Mouse (Mus musculus) kidney, adult 11 months (tissue): ENCODE data around the gene Lrrc1.
"Not testable (repeated sequence)": the region's sequence is repeated elsewhere in the genome, so short reads cannot be mapped to it uniquely, and the experiment has no call there.

Experiments
- DNase-seq: peaks from one replicate; pipeline ENCODE4 v3.0.0; 2022

Gene Lrrc1

DNA sequence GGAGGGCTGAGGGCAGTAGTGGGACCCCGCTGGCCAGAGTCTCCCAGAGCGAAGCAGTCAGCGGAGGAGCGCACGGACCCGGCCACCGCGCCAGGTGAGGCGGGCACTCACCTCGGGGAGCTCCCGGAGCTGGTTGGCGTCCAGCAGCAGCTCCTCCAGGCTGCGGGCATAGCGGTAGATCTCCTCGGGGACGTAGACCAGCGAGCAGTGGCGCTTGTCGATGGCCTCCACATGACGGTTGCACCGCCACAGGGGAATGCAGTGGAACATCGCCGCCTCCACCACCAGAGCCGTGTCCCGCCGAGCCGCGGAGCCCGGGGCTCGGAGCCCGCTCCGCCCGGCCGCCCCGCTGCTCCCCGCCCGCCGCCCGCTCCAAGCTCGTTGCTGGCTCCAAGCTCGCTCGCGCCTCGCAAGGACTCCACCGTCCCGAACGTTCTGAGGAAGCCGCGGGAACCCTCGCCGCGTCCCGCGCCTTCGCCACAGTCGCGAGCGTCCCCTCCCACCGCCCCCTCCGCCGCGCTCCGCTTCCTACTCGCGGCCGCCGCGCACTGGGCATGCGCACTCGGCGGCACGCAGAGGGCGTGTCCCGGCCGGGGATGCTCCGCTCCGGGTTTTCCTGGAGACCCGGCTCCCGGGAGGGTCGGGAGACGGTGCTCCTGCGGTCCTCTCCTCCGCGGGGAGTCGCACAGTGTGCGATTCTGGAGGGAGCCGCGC lies at the start of gene Lrrc1:
Lrrc1 (minus strand) TSS at position 517 of the 714 bp plus-strand sequence.
- DNase-seq: peak; percentile 79

DNA sequence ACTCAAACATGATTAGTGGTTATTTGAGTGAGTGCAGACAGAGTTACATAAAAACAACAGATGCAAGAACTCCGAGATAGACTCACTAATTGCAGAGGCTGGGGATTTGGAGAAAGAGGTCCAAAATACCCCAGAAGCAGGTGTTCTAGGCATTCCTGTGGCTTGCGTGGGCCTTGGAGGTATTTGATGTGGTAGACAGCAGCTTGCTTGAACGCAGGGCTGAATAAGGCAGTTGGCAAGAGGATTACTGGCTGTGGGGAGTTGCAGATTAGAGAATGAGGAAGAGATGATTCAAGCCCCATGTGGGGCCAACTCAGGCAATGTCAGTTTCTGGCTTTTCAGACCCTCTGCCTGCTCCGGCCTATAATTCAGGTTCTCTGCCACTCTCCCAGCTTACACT lies 47.8 kb upstream of the Lrrc1 start:
- DNase-seq: no peak

DNA sequence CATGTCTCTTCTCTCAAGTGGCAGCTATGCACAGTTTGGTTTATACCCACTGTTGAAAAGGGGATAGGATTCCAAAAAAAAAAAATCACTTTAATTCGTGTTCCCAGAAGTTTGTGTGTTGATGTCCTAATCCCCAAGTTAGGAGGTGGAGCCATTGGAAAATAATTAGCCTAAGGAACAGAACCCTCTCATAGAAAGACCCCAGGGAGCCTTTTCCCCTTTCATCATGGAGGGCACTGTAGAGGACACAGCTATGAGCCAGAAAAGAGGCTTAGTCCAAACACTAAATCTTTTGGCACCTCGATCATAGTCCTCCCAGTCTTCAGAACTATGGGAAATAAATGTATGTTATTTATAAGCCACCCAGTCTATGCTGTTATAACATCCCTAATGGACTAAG lies 44.8 kb upstream of the Lrrc1 start:
- DNase-seq: no peak

DNA sequence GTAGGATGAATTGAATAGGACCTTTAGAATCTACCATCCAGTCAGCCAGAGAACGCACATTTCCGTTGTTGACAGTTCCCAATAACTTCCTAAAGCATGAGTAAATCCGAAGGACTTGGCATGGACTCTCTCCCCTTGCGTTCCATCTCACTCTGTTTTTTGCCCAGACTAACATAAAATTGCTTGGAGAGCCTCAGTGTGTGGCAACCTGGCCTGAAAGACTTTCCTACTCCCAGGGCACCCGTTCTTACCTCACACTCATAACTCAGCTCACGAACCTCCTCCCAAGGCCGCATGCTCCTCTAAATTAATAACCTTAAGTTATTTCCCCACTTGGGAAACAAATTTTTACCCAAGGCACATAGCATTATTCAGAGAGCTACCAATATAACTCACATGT lies 42.9 kb upstream of the Lrrc1 start:
- no peak for DNase-seq

DNA sequence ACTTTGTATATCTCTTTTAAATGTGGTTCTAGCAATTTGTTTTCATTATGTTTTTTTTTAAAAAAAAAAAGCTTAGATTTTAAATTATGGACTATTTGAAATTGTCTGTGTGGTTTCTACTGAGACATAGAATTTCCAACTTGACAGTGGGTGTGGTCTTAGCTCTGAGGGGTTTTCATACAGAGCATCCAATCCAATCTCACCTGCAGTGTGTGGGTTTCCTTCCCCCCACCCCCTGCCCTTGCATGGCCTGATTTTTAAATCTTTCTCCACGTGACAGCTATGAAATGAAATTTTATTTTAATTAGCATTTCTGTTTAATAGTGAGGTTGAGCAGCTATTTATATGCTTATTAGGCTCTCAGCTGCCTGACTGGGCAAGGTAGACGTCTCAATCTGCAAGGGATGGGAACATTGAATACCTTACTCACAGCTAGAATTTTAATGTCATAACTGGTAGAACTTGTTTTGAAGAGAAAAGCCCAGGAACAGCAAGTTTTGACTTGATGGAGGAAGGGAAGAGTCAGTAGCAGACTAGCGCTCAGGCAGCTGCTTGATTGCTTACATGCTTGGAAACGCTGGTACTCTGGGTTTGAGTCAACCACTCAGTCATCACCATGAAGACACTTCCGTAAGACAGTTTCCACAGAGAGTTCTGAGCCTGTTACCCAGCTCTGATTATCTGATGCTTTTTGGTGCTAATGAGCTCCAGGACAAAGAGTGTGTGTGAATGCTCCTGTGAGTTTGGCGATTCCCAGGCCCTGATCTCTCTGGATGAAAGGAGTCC lies 42.3 kb upstream of the Lrrc1 start:
- no peak for DNase-seq

DNA sequence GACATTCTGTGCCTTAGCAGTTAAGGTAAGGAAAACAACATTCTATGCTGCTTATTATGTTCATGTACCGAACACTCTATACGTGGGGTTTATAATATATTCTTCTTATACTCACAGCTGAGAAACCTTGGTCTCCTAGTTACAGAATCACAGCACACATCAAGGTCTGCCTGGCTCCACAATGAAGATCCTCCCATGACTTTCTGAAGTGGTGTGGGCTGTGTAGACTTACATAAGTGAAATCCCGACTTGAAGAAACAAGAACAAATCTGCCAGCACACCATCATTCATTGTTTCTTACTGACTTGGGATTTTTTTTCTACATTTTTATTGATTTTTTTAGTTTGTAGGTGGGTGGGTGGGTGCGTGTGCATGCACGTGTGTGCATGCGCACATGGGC lies 40.1 kb upstream of the Lrrc1 start:
- no peak for DNase-seq

DNA sequence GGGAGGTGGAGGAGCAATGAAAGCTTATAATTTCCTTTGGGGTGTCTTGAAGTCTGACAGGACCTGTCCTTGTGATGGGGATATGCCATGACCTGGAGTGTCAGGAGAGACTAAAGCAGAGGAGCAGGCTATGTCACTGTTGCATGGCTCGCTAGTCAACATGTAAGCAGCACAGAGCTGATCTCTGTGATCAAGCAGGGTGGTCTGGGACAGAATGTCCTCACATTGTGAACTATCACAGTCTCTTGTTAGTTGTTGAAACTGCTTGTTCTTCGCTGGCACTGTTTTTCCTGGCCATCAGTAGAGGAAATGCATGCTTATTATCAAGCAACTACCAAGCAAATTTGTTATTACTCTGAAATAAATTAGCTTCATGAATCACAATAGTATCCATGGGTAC lies 38.6 kb upstream of the Lrrc1 start:
- no peak for DNase-seq

DNA sequence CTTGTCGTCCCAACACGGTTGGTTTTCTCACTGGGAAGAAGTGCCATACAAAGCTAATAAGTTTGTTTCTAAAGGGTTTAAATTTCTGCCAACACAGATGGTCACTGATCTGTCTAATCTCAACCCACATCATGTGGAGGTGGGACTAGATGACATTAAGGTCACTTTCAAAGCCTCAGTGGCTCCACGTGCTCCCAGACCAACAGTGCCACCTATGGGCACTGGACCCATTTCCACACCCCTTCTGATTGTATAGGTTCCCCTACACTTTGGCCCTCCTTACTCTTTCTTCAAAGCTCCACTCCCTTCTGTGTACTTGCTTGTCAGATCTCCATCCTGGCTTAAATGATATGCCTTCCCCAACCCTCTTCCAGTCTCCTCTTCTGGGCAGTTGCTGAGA lies 35.2 kb upstream of the Lrrc1 start:
- no peak for DNase-seq

DNA sequence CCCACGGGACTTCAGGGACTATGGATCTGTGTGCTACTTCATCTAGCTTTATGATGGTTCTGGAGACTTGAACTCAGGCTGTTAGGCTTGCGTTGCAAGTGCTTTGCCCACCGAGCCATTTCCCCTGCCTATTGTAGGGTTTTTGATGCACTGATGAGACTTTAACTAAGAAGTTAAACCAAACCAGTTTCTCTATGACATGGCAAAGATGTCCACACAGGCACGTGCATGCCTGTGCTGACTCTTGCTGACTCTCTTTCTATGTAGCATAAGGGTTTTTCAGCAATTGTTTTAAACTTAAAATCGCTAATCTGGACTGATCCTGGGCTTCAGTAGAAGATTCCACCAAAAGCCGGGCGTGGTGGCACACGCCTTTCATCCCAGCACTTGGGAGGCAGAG lies 33.3 kb upstream of the Lrrc1 start:
- no peak for DNase-seq

DNA sequence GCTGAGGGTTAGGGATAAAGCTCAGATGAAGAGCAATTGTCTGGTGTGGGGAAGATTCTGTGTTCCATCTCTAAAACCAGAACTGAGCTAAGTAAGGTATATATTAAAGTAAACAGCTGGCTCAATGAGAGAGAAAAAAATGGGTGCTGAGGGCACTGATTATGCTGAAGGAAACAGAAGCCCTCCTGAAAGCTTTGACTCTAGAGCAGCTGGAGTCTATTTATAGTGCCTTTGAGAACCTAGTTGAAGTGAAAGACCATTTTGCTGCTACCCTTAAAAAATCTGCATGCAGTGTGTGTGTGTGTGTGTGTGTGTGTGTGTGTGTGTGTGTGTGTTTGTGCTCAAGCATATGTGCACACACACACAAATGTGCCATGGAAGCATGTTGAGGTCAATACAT lies 32.7 kb upstream of the Lrrc1 start:
- DNase-seq: no peak

DNA sequence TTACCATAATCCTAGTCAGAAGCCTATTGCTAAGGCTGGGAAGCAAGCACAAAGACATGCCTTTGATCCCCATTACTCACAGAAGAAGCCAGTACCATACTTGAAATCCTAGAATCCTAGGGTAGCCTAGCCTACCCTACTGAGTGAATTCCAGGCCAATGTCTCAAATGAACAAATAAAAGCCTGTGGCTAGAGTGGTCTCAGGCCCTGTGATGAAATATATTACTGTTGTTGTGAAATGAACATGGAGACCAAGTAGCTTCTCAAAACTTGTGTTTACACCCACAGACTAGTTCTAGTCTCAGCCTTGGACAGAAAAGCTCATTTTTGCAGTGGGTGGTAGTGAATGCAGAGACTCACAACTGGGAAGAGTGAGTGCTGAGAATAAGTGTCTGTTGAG lies 31.6 kb upstream of the Lrrc1 start:
- DNase-seq: no peak

DNA sequence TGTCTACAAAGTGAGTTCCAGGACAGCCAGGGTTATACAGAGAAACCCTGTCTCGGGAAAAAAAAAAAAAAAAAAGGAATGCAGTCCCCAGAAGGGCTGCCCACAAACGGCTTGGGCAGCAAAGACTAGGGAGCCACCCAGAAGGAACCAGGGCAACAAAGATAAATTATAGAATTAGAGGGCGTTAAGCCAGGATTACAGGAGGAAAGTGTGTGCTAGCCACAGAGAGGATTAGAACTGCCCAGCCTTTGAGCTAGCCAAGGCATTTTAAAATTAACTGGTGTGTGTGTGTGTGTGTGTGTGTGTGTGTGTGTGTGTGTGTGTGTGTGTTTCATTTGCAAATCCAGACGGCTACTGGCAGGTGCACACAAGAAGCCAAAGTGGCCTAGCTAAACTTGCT lies 30.3 kb upstream of the Lrrc1 start:
- DNase-seq: not testable (repeated sequence)

DNA sequence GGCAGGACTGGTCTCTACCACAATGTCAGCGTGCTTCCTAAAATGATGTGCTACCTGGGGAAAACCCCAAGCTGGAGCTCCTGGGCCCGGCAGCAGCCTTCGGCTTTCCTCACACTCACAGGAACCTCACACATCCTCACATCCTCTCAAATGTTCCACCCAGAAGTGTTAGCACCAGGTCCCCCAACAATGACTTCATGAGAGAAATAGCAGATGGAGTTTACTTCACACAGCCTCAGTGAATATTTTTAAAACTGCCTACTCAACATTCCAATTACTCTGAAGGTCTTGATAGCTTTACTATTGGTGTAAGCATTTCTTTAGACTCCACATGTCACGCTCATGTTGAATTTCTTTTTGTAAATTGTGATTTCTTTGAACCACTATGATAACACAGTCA lies 27.2 kb upstream of the Lrrc1 start:
- no peak for DNase-seq

DNA sequence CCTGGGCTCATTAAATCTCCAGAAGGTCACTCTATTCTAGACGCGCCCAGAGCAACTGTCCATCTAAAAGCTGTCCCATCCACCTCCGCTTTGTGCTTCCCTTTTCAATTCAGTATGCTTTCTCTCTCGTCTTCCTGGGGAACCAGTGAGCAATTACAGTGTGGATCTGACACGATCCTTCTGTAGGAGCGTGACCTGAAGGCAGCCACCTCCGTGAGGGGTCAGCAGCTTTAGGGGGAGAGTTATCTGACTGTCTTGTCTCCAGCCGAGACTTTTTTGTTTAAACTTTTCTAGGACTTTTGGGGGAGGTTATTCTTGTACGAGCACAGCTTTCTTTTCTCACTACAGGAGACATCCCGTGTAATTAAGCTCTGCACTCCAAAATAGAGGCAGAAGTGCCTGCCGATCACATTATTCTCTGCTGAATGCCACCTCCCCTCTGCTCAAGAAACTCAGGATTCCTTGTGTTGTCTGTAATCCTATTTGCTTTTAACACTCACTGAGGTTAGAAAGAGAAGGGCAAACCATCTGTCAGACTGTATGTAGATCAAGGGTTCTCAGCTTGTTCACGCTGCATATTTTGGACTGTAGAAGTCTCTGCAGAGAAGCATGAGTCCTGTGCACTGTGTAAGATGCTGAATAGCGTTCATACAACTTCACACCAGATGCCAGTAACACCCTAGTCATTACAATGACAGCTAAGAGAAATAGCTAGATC lies 24.3 kb upstream of the Lrrc1 start:
- DNase-seq: no peak

DNA sequence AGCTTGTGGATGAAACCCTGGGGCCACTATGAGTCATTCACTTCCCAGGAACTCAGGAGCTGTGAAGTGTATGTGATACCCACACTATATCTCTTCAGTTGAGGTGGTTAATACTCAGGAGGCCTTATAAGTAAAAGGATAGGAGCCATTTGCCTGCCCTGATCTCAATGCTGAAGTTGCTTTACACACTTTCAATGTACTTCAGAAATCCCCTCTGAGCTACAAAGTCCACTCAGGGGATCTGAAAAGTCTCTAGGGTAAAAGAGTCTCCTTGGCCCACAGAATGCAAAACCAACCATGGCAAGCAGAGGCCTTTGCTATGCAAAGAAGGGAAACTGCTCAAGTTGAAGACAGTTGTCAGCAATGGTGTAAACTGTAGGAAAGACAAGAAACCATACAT lies 17.2 kb upstream of the Lrrc1 start:
- no peak for DNase-seq

DNA sequence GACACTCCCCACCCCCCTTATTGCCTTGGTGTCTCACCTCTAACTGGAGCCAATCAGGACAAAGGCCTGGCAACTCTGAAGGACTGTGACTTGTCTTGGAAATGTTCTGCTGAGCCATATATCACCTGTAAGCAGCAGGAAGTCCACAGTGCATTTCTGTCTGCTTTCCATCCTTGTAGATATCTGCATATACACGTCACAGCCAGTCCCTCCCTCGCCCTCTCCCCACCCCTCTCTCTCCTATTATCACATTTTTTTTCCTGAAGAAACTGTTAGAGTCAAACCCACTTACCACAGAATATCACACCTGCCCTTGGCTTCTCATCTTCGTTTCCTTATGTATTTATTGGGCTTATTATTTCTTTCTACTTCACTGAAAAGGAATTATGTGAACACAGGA lies 13.3 kb upstream of the Lrrc1 start:
- DNase-seq: no peak

DNA sequence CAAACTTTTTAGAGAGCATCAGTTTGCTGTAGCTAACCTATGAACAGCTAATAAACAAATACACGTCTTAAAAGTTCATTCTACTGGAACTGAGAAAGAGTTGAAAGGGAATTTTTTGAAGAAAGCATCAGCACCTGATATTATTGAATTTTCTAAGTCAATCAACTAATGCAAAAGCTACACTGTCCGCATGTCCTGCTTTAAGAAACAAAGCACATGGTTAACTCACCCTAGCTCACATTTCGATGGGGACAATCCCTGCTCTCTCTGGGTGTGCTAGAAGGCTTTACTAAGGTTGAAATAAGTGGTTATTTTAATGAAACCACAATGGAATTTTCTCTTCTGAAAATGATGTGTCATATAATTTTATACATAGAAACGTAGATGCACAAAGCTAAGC lies 12.5 kb upstream of the Lrrc1 start:
- no peak for DNase-seq

DNA sequence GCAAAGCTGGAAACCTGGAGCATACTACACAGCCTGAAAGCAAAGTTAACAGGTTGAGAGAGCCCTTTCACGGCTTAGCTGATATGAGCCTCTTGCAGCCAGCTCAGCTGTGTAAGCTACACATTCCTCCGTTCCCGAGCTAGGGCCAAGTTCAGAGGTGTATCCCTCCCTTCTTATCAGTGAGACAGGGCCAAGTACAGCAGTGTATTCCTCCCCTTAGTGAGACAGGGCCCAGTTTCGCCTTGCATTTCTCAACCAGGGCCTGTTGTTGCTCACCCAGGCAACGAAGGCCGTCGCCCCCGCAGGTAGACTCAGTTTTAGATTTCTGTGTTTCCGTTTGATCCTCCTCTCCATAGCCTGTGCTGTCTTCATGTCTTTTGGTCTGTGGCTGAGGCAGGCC lies 11.8 kb upstream of the Lrrc1 start:
- DNase-seq: no peak

DNA sequence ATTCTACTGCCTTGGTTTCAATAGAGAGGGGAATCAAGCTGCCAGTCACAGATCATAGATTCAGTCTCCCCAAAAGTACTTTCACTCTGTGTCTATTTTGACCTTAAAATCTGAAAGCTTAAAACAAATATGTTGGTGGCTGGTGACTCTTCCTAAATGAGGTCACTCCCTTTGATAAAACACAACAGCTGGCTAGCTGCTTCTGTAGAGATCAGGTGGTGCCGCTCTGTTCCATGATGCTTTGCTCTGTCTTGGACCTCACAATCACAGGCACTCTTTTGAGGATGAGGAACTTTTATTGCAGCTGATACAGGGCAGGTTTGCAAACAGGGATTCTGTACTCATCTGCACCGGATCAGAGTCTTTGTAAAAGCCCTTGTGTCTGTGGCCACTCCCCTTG lies 8.8 kb upstream of the Lrrc1 start:
- no peak for DNase-seq

DNA sequence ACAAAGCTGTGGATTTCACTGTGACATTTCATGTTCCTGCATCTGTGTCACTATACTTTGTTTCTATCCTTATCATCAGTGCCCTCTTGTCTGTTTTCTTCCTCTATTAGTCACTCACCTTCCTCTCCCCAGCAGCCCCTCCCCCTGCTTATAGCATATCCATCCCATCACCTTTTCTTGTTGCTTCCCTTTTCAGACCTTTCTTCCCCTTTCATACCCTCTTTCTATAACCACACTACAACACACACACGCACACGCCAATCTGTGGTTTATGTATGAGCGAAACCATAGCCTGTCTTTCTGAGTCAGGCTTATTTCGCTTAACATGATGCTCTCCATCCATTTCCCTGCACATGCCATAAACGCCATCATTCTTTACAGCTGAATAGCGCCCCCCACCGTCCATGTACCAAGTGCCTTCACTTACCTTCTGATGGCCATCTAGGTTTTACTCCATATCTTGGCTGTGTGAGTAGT lies 6.4 kb upstream of the Lrrc1 start:
- DNase-seq: no peak

DNA sequence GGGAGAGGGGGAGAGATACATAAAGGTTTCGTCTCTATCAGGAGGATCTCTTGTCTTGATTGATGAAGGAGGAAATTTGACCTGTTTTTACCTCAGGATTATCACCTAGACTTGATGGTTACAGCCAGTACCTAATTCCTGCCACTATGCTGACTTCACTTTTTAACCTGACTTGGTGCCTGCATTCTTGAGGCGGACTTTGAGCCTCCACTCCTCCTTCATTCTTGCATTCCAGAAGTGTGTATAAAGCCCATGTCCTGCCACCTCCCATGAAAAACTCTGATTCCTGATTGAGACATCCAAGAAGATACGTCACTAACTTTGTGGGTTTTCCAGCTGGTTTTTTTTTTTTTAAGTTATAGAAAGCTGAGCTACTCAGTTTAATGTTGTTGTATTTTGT lies 1.3 kb upstream of the Lrrc1 start:
- DNase-seq: peak; percentile 70

DNA sequence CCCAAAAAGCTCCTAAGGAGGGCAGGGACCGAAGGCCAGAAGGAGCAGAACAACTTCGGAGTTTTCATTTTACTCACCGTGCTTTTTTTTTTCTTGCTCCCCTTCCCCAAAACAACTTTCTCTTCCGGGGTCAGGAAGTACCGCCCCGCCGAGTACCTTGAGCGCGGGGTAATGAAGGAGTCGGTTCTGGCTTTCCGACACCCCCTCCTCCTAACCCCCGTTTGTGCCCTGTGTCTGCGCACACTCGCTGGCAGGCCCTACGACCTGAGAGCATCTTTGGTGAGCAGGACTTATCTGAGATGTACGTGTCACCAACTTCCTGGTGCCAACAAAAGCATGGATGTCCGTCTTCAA lies 375 bp upstream of the Lrrc1 start:
- DNase-seq: no peak

DNA sequence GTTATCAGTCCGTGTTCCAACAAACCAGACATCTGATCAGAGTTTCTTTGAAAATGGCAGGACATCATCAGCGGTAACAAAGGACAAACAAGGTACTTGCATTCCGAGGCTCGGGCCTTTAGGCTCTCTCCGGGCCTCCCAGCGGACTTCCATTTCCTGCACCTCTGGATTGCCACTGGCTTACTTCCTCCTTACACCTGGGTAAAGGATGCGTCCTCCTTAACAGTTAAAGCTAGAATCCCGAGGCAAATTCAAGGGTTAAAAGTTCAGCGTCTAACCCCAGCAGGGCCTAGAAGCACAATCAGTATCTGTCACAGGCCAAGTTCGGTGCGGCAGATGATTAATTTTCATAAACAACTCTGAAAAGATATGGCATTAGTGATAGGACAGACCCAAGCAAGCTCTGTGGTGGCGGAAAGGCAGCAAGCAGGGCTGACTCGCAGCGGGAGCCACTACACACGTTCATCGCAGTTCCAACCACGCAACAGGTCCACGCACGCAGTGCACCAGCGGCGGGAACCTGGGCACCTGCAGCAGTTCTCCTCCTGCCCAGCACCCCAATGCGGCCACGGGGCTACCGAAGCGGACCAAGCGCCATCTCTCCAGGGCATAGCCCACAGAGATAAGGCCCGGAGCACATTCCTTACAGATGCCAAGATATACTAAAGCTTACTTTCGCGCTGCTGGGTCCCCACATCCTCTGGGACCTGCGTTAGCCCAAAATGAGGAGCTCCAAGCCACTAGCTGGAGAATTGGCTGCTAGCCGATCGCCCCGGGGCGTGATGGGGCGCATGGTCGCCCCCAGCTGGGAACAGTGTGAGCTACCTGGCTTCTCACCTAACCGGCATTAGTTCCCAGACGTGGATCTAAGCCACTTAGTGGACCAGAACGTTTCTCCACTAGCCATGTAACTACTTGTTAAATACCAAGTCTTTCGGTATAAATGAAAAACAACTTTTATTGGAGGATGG lies 1.0 kb downstream of the Lrrc1 start:
- DNase-seq: peak; percentile 72
